12 mouse cellular contexts compared by ENCODE assay signal in genomic region chr10:99458047-99458446, GRCm38 (mm10).
A peak's percentile ranks its signal among the peaks of the same experiment; 100 is the strongest.
DNase-seq lines count a peak whose midpoint lies in the region; ATAC-seq and TF ChIP-seq lines count a peak whose summit lies in the region.
"Had no signal": no experiment of that assay in that cellular context is flagged by ENCODE, and none has a peak within 500 bp of the region (broad histone marks: within the 10 kb centered on the region; RNA-seq: fewer than 3 reads in every experiment).

No protein-coding gene starts in this region.

- no peak overlapping the region for H3K4me2 ChIP-seq in heart, postnatal 0 days (ENCODE audit: low read depth, low read length)
- H3K4me2 ChIP-seq: hindbrain, embryonic 12.5 days; liver, embryonic 13.5 days had no signal

- peak; percentile 89 for TF ChIP-seq EP300 in heart, postnatal 0 days (IDR thresholded peaks at IDR 0.05; ENCODE audit: low read depth)

- no peak for TF ChIP-seq CTCF in heart, postnatal 0 days (IDR thresholded peaks at IDR 0.05; ENCODE audit: low read depth)

- H3K36me3 ChIP-seq in heart, postnatal 0 days (replicated peaks; ENCODE audit: control insufficient read depth, insufficient read depth, low read length), result no peaks in the 10 kb centered on the region
- H3K36me3 ChIP-seq: hindbrain, embryonic 12.5 days; liver, embryonic 13.5 days had no signal

- 61% methylated on average over 3 of the region's 3 CpGs for WGBS in heart, postnatal 0 days

- 0 out of 2 replicates have a peak overlapping the region, but pooled peaks have one; percentile 17 for H3K27ac ChIP-seq in heart, postnatal 0 days (ENCODE audit: low read depth)
- H3K27ac ChIP-seq: hindbrain, embryonic 12.5 days; liver, embryonic 13.5 days had no signal

- peaks cover 7% of the 10 kb centered on the region; the same call in 1 of the 2 replicates for H3K4me1 ChIP-seq in heart, postnatal 0 days (ENCODE audit: control insufficient read depth, insufficient read depth)

- no peak overlapping the region for H3K4me3 ChIP-seq in heart, postnatal 0 days (ENCODE audit: low read depth, low read length)
- H3K4me3 ChIP-seq: hindbrain, embryonic 12.5 days; liver, embryonic 13.5 days had no signal

- intact Hi-C loops in heart, postnatal 25 days (cut with DNase I), result loop anchor here (5.0 kb wide), 1 partner anchor 46 kb away; no protein-coding TSS in a partner anchor
- intact Hi-C loops in heart, postnatal 10 days (cut with DNase I), result no loop called here

- peak; percentile 30 to 52 for DNase-seq in adrenal gland, postnatal 36 days
- no peak for DNase-seq in adrenal gland, postnatal 25 days
- no peak for DNase-seq in heart, postnatal 0 days (ENCODE audit: low spot score)
- no peak for DNase-seq in heart, postnatal 25 days (ENCODE audit: low spot score)
- DNase-seq in heart, postnatal 10 days, result peak; percentile 32 to 41
- peak; percentile 28 for DNase-seq in skeletal muscle tissue, adult 2 months (ENCODE audit: low read depth, low spot score)
- DNase-seq in adipocyte (ENCODE audit: low spot score), result no peak
- DNase-seq: liver, embryonic 13.5 days; spleen, adult 18-20 months had no signal

- no peak overlapping the region for H3K9ac ChIP-seq in heart, postnatal 0 days (replicated peaks; ENCODE audit: low read depth, low read length)
- H3K9ac ChIP-seq: hindbrain, embryonic 12.5 days; liver, embryonic 13.5 days had no signal

- no peaks in the 10 kb centered on the region for H3K27me3 ChIP-seq in heart, postnatal 0 days (ENCODE audit: control insufficient read depth, insufficient read depth, low read length)
- H3K27me3 ChIP-seq: hindbrain, embryonic 12.5 days had no signal

- H3K9me3 ChIP-seq in heart, postnatal 0 days (replicated peaks; ENCODE audit: control insufficient read depth, low read length), result no peaks in the 10 kb centered on the region
- H3K9me3 ChIP-seq: hindbrain, embryonic 12.5 days; liver, embryonic 13.5 days had no signal

- ATAC-seq in heart, postnatal 0 days (ENCODE audit: insufficient read depth, low read depth), result no peak
- ATAC-seq in monocyte, adult 5-6 weeks (replicated peaks; ENCODE audit: insufficient number of reproducible peaks, low FRiP score, low TSS enrichment, poor library complexity, severe bottlenecking), result no peak
- ATAC-seq: intestine, postnatal 0 days had no signal

Comparison
In these comparisons a context has a peak if more than half of its experiments do, and no peak if none do; other contexts are left out.
1. DNase-seq: peak in adrenal gland, postnatal 36 days (2 of 2), heart, postnatal 10 days (2 of 2) and skeletal muscle tissue, adult 2 months (single experiment); none in adrenal gland, postnatal 25 days (single experiment), heart, postnatal 0 days (single experiment), heart, postnatal 25 days (single experiment) and adipocyte (single experiment).